Mouse (Mus musculus) cerebellum, postnatal 10 days (tissue): ENCODE measurements around the gene Krt23.

Source experiments
- DNase-seq, 2 experiments: peaks; one replicate each; pipeline ENCODE4 v3.0.0; 2021; ENCODE audit warnings: mixed read lengths in 2 of 2

Gene Krt23

DNA sequence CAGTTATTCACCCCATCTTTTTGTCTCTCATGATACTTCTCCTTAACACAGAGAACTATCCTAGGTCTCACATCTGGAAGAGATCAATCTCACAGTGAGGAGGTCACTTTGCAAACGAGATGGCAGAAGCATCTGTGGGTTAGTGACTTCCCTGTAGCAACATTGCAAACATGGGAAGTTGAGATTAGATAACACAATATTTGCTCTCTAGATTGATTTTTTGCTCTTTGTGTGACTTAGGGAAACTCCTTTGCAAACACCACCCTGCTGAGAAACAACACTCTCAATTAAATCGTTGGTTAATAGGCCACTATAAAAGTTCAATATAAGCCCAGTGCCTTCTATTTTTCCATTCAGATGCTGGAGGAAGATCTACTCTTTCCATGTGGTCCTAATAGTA is 44.2 kb downstream of the Krt23 start:
- no peak for DNase-seq

DNA sequence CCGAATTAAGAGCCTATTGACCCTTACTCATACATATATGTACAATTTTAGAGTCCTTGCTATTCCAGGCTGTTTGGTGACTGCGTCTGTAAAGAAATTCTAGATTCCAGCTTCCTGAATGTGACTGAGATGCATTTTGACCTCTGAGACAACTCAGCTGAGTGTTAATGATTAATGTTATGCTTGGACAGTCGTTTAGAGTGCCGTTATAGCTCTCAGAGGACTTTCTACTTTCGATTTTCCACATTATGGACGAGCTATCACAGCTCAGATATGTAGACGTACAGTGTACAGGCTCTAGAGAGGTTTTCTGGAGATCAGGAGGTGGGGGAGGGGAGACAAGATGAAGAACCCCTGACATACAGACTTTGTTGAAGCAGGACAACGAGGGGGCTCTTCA is 51.7 kb downstream of the Krt23 start:
- no peak for DNase-seq

DNA sequence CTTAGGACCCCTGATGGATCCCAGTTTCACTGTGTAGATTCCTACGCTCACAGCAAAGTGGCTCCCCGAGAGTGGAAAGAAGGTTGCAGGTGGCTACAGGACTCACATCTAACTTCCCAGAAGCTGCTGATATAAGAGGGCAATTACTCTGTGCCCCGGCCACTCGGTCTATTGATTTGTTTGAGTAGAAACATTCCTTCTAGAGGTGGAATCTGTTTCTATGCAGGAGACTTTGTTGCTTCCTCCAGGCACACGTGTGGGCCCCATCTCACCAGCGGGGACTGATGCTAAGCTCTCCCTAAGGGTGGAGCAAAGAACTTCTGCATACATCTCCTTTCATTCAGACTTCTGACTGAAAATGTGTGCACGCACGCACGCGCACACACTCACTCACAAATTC is 53.5 kb downstream of the Krt23 start:
- no peak for DNase-seq

DNA sequence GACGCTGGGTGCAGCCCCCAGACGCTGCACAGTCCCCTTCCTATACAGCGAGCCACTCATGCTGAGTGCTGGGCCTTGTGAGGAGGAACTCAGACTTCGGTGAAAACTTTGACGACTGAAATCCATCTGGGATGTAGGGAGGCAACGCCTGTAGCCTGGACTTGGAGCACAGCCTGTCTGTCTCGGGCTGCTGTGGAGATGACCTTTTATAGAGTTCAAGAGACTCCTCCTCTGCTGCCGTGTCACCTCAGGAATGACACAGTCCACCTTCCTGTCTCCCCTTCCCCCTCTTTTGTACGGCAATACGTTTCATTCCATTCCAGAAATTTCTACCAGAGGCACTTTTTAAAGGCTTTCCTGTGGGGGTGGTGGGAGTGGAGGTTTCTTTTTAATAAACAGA is 55.0 kb downstream of the Krt23 start, which contains the start of gene Krt20:
Gene Krt20, minus strand, starts transcription at position 179 of the 400 bp plus-strand sequence.
- DNase-seq: no peak

DNA sequence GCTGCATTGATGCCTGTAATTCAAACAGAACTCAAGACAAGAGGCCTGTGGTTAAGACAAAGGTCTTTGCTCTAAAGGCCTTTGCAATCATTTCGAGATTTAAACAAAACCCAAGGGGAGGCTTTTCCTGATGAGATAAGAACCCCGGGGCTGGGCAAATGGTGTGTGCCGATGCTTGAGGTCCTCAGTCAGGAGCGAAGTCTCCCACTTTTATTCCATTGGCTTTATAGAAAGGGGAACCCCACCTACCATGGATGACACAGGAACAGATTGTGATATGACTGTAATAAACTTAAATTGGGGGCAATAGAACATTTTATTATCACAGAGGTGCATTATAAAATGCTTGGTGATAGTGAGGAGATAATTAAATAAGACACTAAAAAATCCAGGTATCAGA is 56.3 kb downstream of the Krt23 start:
- DNase-seq: no peak

DNA sequence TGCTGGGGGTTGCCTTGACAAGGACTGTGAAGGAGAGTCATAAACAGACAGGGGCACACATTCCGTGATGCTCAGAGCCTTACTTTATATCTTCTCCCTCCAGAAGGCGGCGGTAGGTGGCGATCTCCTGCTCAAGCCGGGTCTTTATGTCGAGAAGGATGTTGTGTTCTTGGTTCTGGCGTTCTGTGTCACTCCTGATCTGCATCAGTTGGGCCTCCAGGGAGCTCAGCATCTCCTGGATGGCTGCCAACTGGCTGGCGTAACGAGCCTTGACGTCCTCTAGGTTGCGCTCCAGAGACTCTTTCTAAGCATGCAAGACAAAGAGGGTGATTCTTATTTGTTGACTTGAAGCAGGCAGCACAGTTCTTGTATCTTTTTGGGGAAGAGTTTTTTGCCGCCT is 62.3 kb downstream of the Krt23 start:
- DNase-seq: peak; percentile 70 to 74
